22 mouse cellular contexts compared by ENCODE assay signal in genomic region chr3:79927050-79927449, GRCm38 (mm10). TPM values are rescaled to one million over a fixed set of nuclear protein-coding genes. Genes with fewer than 3 reads are reported as not detected.
DNase-seq lines count a peak whose midpoint lies in the region; ATAC-seq lines count a peak whose summit lies in the region.
"Had no signal": no experiment of that assay in that cellular context is flagged by ENCODE, and none has a peak within 500 bp of the region (broad histone marks: within the 10 kb centered on the region; RNA-seq: fewer than 3 reads in every experiment).

No protein-coding gene starts in this region.

- H3K27ac ChIP-seq in heart, embryonic 12.5 days (ENCODE audit: poor library complexity, severe bottlenecking): peak overlapping the region; percentile 85
- no peak overlapping the region for H3K27ac ChIP-seq in hindbrain, embryonic 16.5 days (ENCODE audit: low read depth, low read length)
- H3K27ac ChIP-seq in hindbrain, embryonic 13.5 days: no peak overlapping the region
- H3K27ac ChIP-seq: embryonic facial prominence, embryonic 15.5 days; hindbrain, embryonic 15.5 days; limb, embryonic 10.5 days; liver, embryonic 13.5 days; neural tube, embryonic 12.5 days had no signal

- no peaks in the 10 kb centered on the region for H3K27me3 ChIP-seq in heart, embryonic 12.5 days (replicated peaks)
- H3K27me3 ChIP-seq in hindbrain, embryonic 16.5 days (replicated peaks; ENCODE audit: control insufficient read depth, insufficient read depth, low read length): no peaks in the 10 kb centered on the region
- H3K27me3 ChIP-seq in hindbrain, embryonic 13.5 days: no peaks in the 10 kb centered on the region
- H3K27me3 ChIP-seq: embryonic facial prominence, embryonic 15.5 days; hindbrain, embryonic 15.5 days; liver, embryonic 13.5 days; neural tube, embryonic 12.5 days had no signal

- intact Hi-C loops in heart, postnatal 10 days (cut with DNase I): no loop called here

- H3K9me3 ChIP-seq in heart, embryonic 12.5 days (replicated peaks): no peaks in the 10 kb centered on the region
- no peaks in the 10 kb centered on the region for H3K9me3 ChIP-seq in hindbrain, embryonic 16.5 days (ENCODE audit: control insufficient read depth, low read length)
- no peaks in the 10 kb centered on the region for H3K9me3 ChIP-seq in hindbrain, embryonic 13.5 days
- H3K9me3 ChIP-seq: embryonic facial prominence, embryonic 15.5 days; G1E; hindbrain, embryonic 15.5 days; limb, embryonic 10.5 days; liver, embryonic 13.5 days; neural tube, embryonic 12.5 days had no signal

- no peak overlapping the region for H3K4me3 ChIP-seq in heart, embryonic 12.5 days
- H3K4me3 ChIP-seq in hindbrain, embryonic 16.5 days (ENCODE audit: low read length): no peak overlapping the region
- no peak overlapping the region for H3K4me3 ChIP-seq in hindbrain, embryonic 13.5 days
- H3K4me3 ChIP-seq: embryonic facial prominence, embryonic 15.5 days; hindbrain, embryonic 15.5 days; limb, embryonic 10.5 days; liver, embryonic 13.5 days; neural tube, embryonic 12.5 days had no signal

- H3K36me3 ChIP-seq in heart, embryonic 12.5 days: peaks cover 8% of the 10 kb centered on the region
- no peaks in the 10 kb centered on the region for H3K36me3 ChIP-seq in hindbrain, embryonic 16.5 days (ENCODE audit: control insufficient read depth, insufficient read depth, low read length)
- H3K36me3 ChIP-seq in hindbrain, embryonic 13.5 days: no peaks in the 10 kb centered on the region
- H3K36me3 ChIP-seq: embryonic facial prominence, embryonic 15.5 days; hindbrain, embryonic 15.5 days; limb, embryonic 10.5 days; liver, embryonic 13.5 days; neural tube, embryonic 12.5 days had no signal

- H3K4me2 ChIP-seq in heart, embryonic 12.5 days: no peak overlapping the region
- H3K4me2 ChIP-seq in hindbrain, embryonic 16.5 days (ENCODE audit: low read length): no peak overlapping the region
- no peak overlapping the region for H3K4me2 ChIP-seq in hindbrain, embryonic 13.5 days
- H3K4me2 ChIP-seq: embryonic facial prominence, embryonic 15.5 days; hindbrain, embryonic 15.5 days; liver, embryonic 13.5 days; midbrain, embryonic 11.5 days; neural tube, embryonic 12.5 days had no signal

- no peak overlapping the region for H3K9ac ChIP-seq in heart, embryonic 12.5 days
- no peak overlapping the region for H3K9ac ChIP-seq in hindbrain, embryonic 16.5 days (ENCODE audit: low read depth, low read length)
- no peak overlapping the region for H3K9ac ChIP-seq in hindbrain, embryonic 13.5 days
- H3K9ac ChIP-seq: embryonic facial prominence, embryonic 15.5 days; hindbrain, embryonic 15.5 days; liver, embryonic 13.5 days; neural tube, embryonic 12.5 days had no signal

- DNase-seq in heart, postnatal 10 days: no peak
- DNase-seq in 3T3-L1 (ENCODE audit: low read depth, low spot score): peak; percentile 83
- peak; percentile 34 for DNase-seq in Muller cell, postnatal 12 days (ENCODE audit: inconsistent ontology term)
- DNase-seq in left cerebral cortex, adult 8-10 months (ENCODE audit: low spot score in 2 of 2): no peak
- DNase-seq: cerebellum, adult 2 months; gastrocnemius, postnatal 36 days; kidney, adult 11 months; kidney, postnatal 14 days; liver, embryonic 13.5 days; lung, postnatal 36 days; right cerebral cortex, postnatal 14 days; thymus, postnatal 36 days had no signal

- 43% methylated on average over 4 of the region's 4 CpGs for WGBS in heart, embryonic 12.5 days
- whole genome bisulfite sequencing in hindbrain, embryonic 16.5 days: 61% methylated on average over 4 of the region's 4 CpGs
- 49% methylated on average over 4 of the region's 4 CpGs for WGBS in hindbrain, embryonic 13.5 days

- peaks cover 50% of the 10 kb centered on the region for H3K4me1 ChIP-seq in heart, embryonic 12.5 days (replicated peaks)
- no peaks in the 10 kb centered on the region; the same call in 1 of the 2 replicates for H3K4me1 ChIP-seq in hindbrain, embryonic 16.5 days (ENCODE audit: control insufficient read depth, insufficient read depth, low read depth, low read length)
- H3K4me1 ChIP-seq in hindbrain, embryonic 13.5 days (replicated peaks): peaks cover 6% of the 10 kb centered on the region; the same call in 1 of the 2 replicates
- H3K4me1 ChIP-seq: liver, embryonic 13.5 days had no signal

- ATAC-seq in heart, embryonic 12.5 days (ENCODE audit: insufficient number of reproducible peaks, low FRiP score): peak; percentile 74
- 0 out of 2 replicates have a peak, but pooled peaks have one; percentile 62 for ATAC-seq in hindbrain, embryonic 16.5 days
- no peak for ATAC-seq in hindbrain, embryonic 13.5 days (ENCODE audit: low FRiP score)

RNA-seq across cellular contexts. Expression of gene Fam198b, which starts 42.7 kb away (rescaled TPM):
- polyA plus RNA-seq in heart, embryonic 12.5 days (2016; fragmentation: Nextera tagmentation; extraction: Ambion mirVana): 61.4 and 61.8 TPM in 2 replicates
- 10 to 100 TPM; 73.6 to 85.2 TPM for total RNA-seq in heart, postnatal 10 days (2021)
- polyA plus RNA-seq in hindbrain, embryonic 16.5 days (2015; fragmentation: Nextera tagmentation; extraction: Ambion mirVana): 2.7 and 4.4 TPM in 2 replicates
- polyA plus RNA-seq in hindbrain, embryonic 13.5 days (2015; fragmentation: Nextera tagmentation; extraction: Ambion mirVana): 3.9 and 5.1 TPM in 2 replicates
- 1 to 10 TPM; 5.8 to 8.0 (median 6.4) TPM for total RNA-seq in left cerebral cortex, adult 8-10 months (2022)
- total RNA-seq: monocyte, adult 5-6 weeks had no signal

Comparison
In these comparisons a context has a peak if more than half of its experiments do, and no peak if none do; other contexts are left out.
1. DNase-seq: peak in 3T3-L1 (single experiment) and Muller cell, postnatal 12 days (single experiment); none in heart, postnatal 10 days (0 of 2) and left cerebral cortex, adult 8-10 months (0 of 2).
2. RNA of gene Fam198b, which starts 42.7 kb away (polyA plus RNA-seq): 61.4 to 61.8 TPM in heart, embryonic 12.5 days; 3.9 to 5.1 TPM in hindbrain, embryonic 13.5 days and 2.7 to 4.4 TPM in hindbrain, embryonic 16.5 days; every median in the first group is over 10 times any median in the second.